Mouse (Mus musculus): ENCODE data around the gene Ryr2.

GRCm38 (mm10) chr13:12108955-12109354 lies 2.2 kb upstream of the Ryr2 start:
- TF ChIP-seq CTCF (IDR thresholded peaks at IDR 0.05; ENCODE audit: borderline replicate concordance, extremely low read depth, insufficient read depth, insufficient read length) (no peak), POLR2A (IDR thresholded peaks at IDR 0.05; ENCODE audit: borderline replicate concordance, extremely low read depth, insufficient read depth, insufficient read length, poor library complexity, severe bottlenecking) (no peak)
